Mouse (Mus musculus) stomach, embryonic 16.5 days (tissue): ENCODE data around the gene Crygd. TPM values are rescaled to one million over a fixed set of nuclear protein-coding genes. Genes with fewer than 3 reads are reported as not detected.

Experiments used
- ATAC-seq: fragments of 200-750 bp; cut with Nextera tagmentation; 2 replicates; pipeline ENCODE4 v1.8.0; 2017; ENCODE audit warnings: moderate number of reproducible peaks, moderate TSS enrichment; ENCODE audit not compliant: insufficient read depth, low FRiP score
- H3K27ac ChIP-seq: fragments of 300-500 bp; sonication (generic); 2 replicates; pipeline ENCODE4 v1.5.1; 2014; ENCODE audit warnings: low read length
- H3K27me3 ChIP-seq: fragments of 300-500 bp; sonication (generic); 2 replicates; pipeline ENCODE4 v1.6.1; 2014; ENCODE audit warnings: low read length, control low read depth, mixed read lengths; ENCODE audit not compliant: control insufficient read depth, insufficient read depth
- H3K36me3 ChIP-seq: fragments of 300-500 bp; sonication (generic); 2 replicates; pipeline ENCODE4 v1.6.1; 2014; ENCODE audit warnings: low read length; ENCODE audit not compliant: control insufficient read depth, insufficient read depth
- H3K4me1 ChIP-seq: fragments of 300-500 bp; sonication (generic); 2 replicates; pipeline ENCODE4 v1.6.1; 2014; ENCODE audit warnings: low read length, control low read depth, mixed read lengths; ENCODE audit not compliant: control insufficient read depth, insufficient read depth
- H3K4me2 ChIP-seq: fragments of 300-500 bp; sonication (generic); 2 replicates; pipeline ENCODE4 v1.6.1; 2014; ENCODE audit warnings: low read depth, low read length, mixed read lengths
- H3K4me3 ChIP-seq: fragments of 300-500 bp; sonication (generic); replicated peaks from 2 replicates; pipeline ENCODE4 v1.5.1; 2014; ENCODE audit warnings: mild to moderate bottlenecking, low read length
- H3K9ac ChIP-seq: fragments of 300-500 bp; sonication (generic); 2 replicates; pipeline ENCODE4 v1.6.1; 2014; ENCODE audit warnings: low read length
- H3K9me3 ChIP-seq: fragments of 300-500 bp; sonication (generic); replicated peaks from 2 replicates; pipeline ENCODE4 v1.6.1; 2016; ENCODE audit warnings: low read length, control low read depth; ENCODE audit not compliant: control insufficient read depth
- WGBS: fragments of 180-500 bp; shearing (Covaris S2); extraction: QIAGEN DNeasy Blood & Tissue Kit; methylation state at CpG from one replicate; pipeline ENCODE4 v1.1.7; 2014; 5-methylcytosine and 5-hydroxymethylcytosine counted together
- polyA plus RNA-seq: library from polyadenylated mRNA; unstranded; fragments of >200 nt; fragmentation: Nextera tagmentation; extraction: Ambion mirVana; gene quantifications from 2 replicates; pipeline ENCODE4 v1.2.1, GENCODE M21; 2015

Crygd gene
- polyA plus RNA-seq, 1 experiment from 2014 or later = not detected

DNA sequence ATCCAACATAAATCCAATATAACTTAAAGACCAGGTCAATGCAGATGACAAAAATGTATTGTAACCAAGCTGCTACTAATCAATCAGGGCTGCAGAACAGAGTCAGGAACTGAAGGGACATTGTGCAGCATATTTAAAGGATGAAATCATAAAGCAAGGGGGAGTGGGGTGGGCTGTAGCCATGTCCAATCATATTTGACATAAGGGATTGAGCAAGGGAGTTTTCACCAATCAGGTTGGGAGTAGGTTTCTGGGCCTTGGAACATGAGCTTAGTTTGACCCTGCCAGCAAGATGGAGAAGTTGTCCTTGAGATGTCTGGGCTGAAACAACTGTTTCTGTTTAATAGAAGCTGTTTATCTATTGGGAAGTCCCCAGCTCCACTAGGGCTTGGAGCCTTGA, 30.6 kb downstream of the Crygd start, which contains the start of gene Akr1cl:
Akr1cl (minus strand) TSS at position 119 of the 400 bp plus-strand sequence.
- Histone ChIP-seq H3K4me1 (no peaks in the 10 kb centered on the region), H3K9me3 (no peaks in the 10 kb centered on the region), H3K27me3 (no peaks in the 10 kb centered on the region), H3K27ac (no peak within 1 kb of the TSS), H3K36me3 (no peaks in the 10 kb centered on the region), H3K9ac (no peak within 1 kb of the TSS), H3K4me2 (no peak within 1 kb of the TSS), H3K4me3 (no peak within 1 kb of the TSS)
- no peak for ATAC-seq

DNA sequence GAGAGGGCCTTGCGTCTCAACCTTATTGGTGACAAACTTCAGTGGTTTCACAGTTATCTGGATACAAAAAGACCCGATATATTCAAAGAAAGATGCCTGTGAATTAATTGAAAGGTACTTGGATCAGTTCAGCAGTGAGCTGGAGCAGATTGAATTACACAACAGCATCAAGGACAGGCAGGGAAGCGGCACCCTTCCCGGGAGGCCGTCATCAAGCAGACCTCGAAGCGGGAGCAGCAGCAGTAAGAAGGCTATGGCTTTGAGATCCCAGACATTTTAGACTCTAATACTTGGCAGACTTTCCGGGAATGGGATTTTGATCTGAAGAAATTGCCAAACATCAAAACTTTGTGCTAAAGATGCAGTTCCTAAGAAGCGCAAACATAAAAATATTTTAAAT, 35.0 kb downstream of the Crygd start:
- WGBS = 67% methylated on average over 9 of the region's 9 CpGs
- no peak for ATAC-seq
- no peak overlapping the region for H3K9ac ChIP-seq

DNA sequence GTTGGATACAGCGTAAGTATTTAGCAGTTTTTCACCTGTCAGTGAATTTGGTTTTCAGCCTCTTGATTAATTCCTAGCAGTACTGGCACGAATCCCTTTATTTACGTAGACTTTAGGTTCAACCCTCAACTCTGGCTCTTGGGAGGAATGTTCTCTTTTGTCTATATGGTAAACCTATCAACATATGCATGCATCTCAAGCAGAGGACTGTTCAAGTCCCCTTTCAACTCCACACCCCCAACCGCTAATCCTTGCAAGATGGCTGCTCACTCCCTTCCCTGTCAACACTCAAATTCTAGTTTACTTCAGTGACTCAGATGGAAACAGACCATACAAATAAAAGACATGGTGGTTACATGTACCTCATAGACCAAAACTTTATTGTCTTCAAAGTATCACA, 50.5 kb downstream of the Crygd start:
- 77% methylated on average over 4 of the region's 4 CpGs for WGBS
- no peaks in the 10 kb centered on the region for H3K9me3 ChIP-seq
- no peaks in the 10 kb centered on the region for H3K36me3 ChIP-seq
- H3K4me1 ChIP-seq = no peaks in the 10 kb centered on the region
- no peak overlapping the region for H3K4me2 ChIP-seq
- H3K4me3 ChIP-seq = no peak overlapping the region
- H3K9ac ChIP-seq = no peak overlapping the region
- H3K27me3 ChIP-seq = no peaks in the 10 kb centered on the region
- H3K27ac ChIP-seq = no peak overlapping the region
- no peak for ATAC-seq

More for the DNA sequence above, 35.0 kb downstream of the Crygd start:
- no peaks in the 10 kb centered on the region for H3K9me3 ChIP-seq
- no peaks in the 10 kb centered on the region for H3K27me3 ChIP-seq
- no peaks in the 10 kb centered on the region for H3K36me3 ChIP-seq
- no peak overlapping the region for H3K4me3 ChIP-seq
- no peak overlapping the region for H3K27ac ChIP-seq
- H3K4me1 ChIP-seq = no peaks in the 10 kb centered on the region
- H3K4me2 ChIP-seq = no peak overlapping the region

Other genes with a start within 250 kb of the Crygd start
- 4.9 and 5.0 TPM in 2 replicates for gene Plekhm3, start 106.6 kb downstream of the Crygd start, polyA plus RNA-seq
- gene Akr1cl, start 30.7 kb downstream of the Crygd start, polyA plus RNA-seq = 0.51 and 0.81 TPM in 2 replicates
- not detected in 2 replicates for gene Cryge, start 12.3 kb downstream of the Crygd start, polyA plus RNA-seq
- gene Crygc, start 10.2 kb upstream of the Crygd start, polyA plus RNA-seq = not detected in 2 replicates
- gene Crygb, start 18.8 kb upstream of the Crygd start, polyA plus RNA-seq = not detected in 2 replicates
- gene Cryga, start 39.9 kb upstream of the Crygd start, polyA plus RNA-seq = not detected in 2 replicates
- gene Gm28845, start 56.1 kb upstream of the Crygd start, polyA plus RNA-seq = not detected in 2 replicates
- 0.17 TPM in 1 of 2 replicates, not detected in the other for gene D630023F18Rik, start 59.8 kb upstream of the Crygd start, polyA plus RNA-seq
- gene Idh1, start 123.0 kb upstream of the Crygd start, polyA plus RNA-seq = 159 and 172 TPM in 2 replicates
- 7.4 and 7.8 TPM in 2 replicates for gene Pikfyve, start 123.2 kb upstream of the Crygd start, polyA plus RNA-seq
- not detected in 2 replicates for gene Pth2r, start 218.6 kb upstream of the Crygd start, polyA plus RNA-seq